Mouse (Mus musculus): Measurements from ENCODE around the gene Ttyh3.

DNA sequence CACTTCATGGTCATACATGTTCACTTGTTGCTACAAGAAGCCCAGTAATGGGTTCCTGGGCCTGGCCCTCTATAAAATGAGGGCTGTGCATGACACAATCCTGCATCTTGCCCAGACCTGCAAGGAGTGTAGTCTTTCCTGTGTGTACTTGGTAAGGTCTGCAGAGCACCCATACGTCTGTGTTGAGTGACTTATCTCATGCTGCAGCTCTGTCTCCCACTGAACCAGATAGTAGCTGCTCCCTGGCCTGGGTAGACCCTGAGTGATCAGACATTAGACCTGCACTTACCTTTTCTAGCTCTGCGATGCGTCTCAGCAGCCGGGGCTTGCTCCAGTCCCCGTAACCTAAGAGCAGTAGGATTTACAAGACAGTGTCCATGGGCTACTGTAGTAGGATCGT, 33.3 kb upstream of the Ttyh3 start:
- TF ChIP-seq GATA1 (IDR thresholded peaks at IDR 0.05; ENCODE audit: borderline replicate concordance, low read length) (no peak), FLI1 (IDR thresholded peaks at IDR 0.05; ENCODE audit: low read length) (no peak)
